Mouse (Mus musculus): Measurements from ENCODE around the gene Tmem262. TPM values are rescaled to one million over a fixed set of nuclear protein-coding genes. Genes with fewer than 3 reads are reported as not detected.

The Tmem262 gene
- total and polyA plus RNA-seq, 3 experiments = 0.18 TPM; not detected in 2

DNA sequence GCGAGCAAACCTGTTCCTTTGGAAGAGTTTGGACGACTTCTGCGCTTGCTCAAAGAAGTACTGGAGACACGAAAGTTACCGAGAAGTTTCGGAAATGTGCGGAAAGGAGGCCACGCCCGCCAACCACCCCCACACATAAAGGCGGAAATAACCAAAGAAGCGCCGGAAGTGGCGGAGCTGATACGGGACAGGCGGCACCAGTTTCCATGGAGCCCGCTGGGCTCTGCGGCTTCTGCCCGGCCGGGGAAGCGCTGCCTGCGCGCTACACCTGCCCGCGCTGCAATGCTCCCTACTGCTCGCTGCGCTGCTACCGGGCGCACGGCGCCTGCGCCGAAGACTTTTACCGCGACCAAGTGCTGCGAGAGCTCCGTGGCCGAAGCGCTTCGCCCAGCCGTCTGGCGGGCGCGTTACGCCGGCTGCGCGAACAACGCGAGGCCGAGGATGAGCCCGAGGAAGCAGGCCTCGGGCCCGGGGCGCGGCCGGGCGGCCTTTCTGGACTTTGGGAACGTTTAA, 18.8 kb upstream of the Tmem262 start, which contains the start of gene Znhit2 (continued):
- TF ChIP-seq BHLHE40 (IDR thresholded peaks at IDR 0.05; ENCODE audit: borderline replicate concordance, low read depth, low read length) = no peak
- TF ChIP-seq USF2 (IDR thresholded peaks at IDR 0.05; ENCODE audit: borderline replicate concordance in 1 of 2, insufficient read depth in 1 of 2, low read depth in 1 of 2, low read length in 2 of 2) = no peak
- TF ChIP-seq TCF12 (IDR thresholded peaks at IDR 0.05; ENCODE audit: low read depth, low read length) = peak; percentile 70
- peak; percentile 89 for TF ChIP-seq HCFC1 (IDR thresholded peaks at IDR 0.05; ENCODE audit: low read depth, low read length)
- TF ChIP-seq RCOR1 (IDR thresholded peaks at IDR 0.05; ENCODE audit: low read depth, low read length) = no peak
- no peak for TF ChIP-seq ZC3H11A (IDR thresholded peaks at IDR 0.05; ENCODE audit: low read depth, low read length)
- TF ChIP-seq SIN3A (IDR thresholded peaks at IDR 0.05; ENCODE audit: low read length) = peak; percentile 95
- TF ChIP-seq POLR2A (IDR thresholded peaks at IDR 0.05; ENCODE audit: control insufficient read depth in 1 of 2, insufficient read depth in 1 of 2, low read depth in 1 of 2, low read length in 2 of 2, poor library complexity in 1 of 2) = peak; percentile 85 to 91
- no peak for TF ChIP-seq POLR2AphosphoS5 (IDR thresholded peaks at IDR 0.05; ENCODE audit: borderline replicate concordance, low read depth, low read length)
- TF ChIP-seq JUND (IDR thresholded peaks at IDR 0.05; ENCODE audit: low read depth, low read length) = no peak
- TF ChIP-seq KAT2A (conservative IDR thresholded peaks at IDR 0.05; ENCODE audit: low read depth, low read length) = peak; percentile 53
- TF ChIP-seq MYC (IDR thresholded peaks at IDR 0.05; ENCODE audit: low read depth, low read length) = peak; percentile 46; the same call in 1 of the 2 replicates
- TF ChIP-seq CTCF (IDR thresholded peaks at IDR 0.05 in 2 of 3, conservative IDR thresholded peaks at IDR 0.05 in 1 of 3; ENCODE audit: control insufficient read depth in 1 of 3, insufficient read depth in 1 of 3, low read depth in 2 of 3, low read length in 3 of 3, poor library complexity in 1 of 3, severe bottlenecking in 1 of 3) = no peak
- peak; percentile 86 for TF ChIP-seq ELF1 (IDR thresholded peaks at IDR 0.05; ENCODE audit: low read depth, low read length)
- TF ChIP-seq CHD2 (IDR thresholded peaks at IDR 0.05; ENCODE audit: low read length) = no peak

DNA sequence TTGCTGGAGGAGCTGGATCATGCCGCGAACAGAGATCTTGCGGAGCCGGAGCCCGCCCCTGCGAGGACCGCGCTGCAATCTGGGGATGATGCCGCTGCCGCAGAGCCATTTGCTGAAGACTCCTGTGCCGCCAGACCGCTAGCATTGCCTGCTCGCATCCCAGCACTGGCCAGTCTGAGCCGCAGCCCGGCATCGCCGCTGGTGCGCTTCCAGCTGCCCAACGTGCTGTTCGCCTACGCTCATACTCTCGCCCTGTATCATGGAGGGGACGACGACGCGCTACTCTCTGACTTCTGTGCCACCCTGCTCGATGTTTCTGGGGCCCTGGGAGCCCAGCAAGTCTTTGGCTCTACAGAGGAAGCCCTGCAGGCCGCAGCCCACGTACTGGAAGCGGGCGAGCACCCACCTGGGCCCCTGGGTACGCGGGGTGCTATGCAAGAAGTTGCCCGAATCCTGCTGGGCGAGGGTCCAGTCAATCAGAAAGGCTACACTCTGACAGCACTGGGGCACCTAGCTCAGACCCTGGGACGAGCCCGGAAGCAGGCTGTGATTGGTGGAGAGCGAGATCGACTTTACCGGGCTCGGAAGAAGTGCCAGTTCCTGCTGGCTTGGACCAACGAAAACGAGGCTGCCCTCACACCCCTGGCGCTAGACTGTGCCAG, 18.1 kb upstream of the Tmem262 start:
- H3K36me3 ChIP-seq (ENCODE audit: control insufficient read depth in 1 of 2, insufficient read depth in 2 of 2, low read length in 2 of 2) = peaks cover 3 to 13% of the 10 kb centered on the region in 2 experiments; a peak in 3 of 4 replicates
- peak; percentile 79 for DNase-seq (ENCODE audit: low read depth, low spot score)
- TF ChIP-seq TBP (IDR thresholded peaks at IDR 0.05; ENCODE audit: low read depth, low read length) = 0 out of 2 replicates have a peak, but pooled peaks have one; percentile 34
- no peak for TF ChIP-seq MEF2A (IDR thresholded peaks at IDR 0.05; ENCODE audit: extremely low read depth, insufficient replicate concordance, low read depth, low read length, poor library complexity, severe bottlenecking)
- TF ChIP-seq ELF1 (IDR thresholded peaks at IDR 0.05; ENCODE audit: low read depth, low read length) = peak; percentile 77
- peak; percentile 20 to 52; a peak in 1 of 4 replicates for TF ChIP-seq POLR2A (IDR thresholded peaks at IDR 0.05; ENCODE audit: control insufficient read depth in 1 of 2, insufficient read depth in 1 of 2, low read depth in 1 of 2, low read length in 2 of 2, poor library complexity in 1 of 2)
- TF ChIP-seq NELFE (IDR thresholded peaks at IDR 0.05; ENCODE audit: low read depth, low read length) = peak; percentile 46
- 0 out of 2 replicates have a peak, but pooled peaks have one; percentile 13 for TF ChIP-seq MAX (IDR thresholded peaks at IDR 0.05; ENCODE audit: low read length)
- TF ChIP-seq CTCF (IDR thresholded peaks at IDR 0.05 in 2 of 3, conservative IDR thresholded peaks at IDR 0.05 in 1 of 3; ENCODE audit: control insufficient read depth in 1 of 3, insufficient read depth in 1 of 3, low read depth in 2 of 3, low read length in 3 of 3, poor library complexity in 1 of 3, severe bottlenecking in 1 of 3) = no peak

More for the DNA sequence above, 18.1 kb upstream of the Tmem262 start:
- peak overlapping the region; percentile 93 for H3K9ac ChIP-seq (ENCODE audit: control insufficient read depth, low read depth, low read length, poor library complexity, severe bottlenecking)
- H3K79me2 ChIP-seq (ENCODE audit: control insufficient read depth, insufficient read depth, low read length, poor library complexity) = peaks cover 39% of the 10 kb centered on the region
- peaks cover 0 to 14% of the 10 kb centered on the region in 2 experiments; a peak in 2 of 4 replicates for H3K4me1 ChIP-seq (ENCODE audit: control insufficient read depth in 1 of 2, insufficient read depth in 2 of 2, low read length in 2 of 2)
- no peaks in the 10 kb centered on the region for H3K27me3 ChIP-seq (ENCODE audit: control insufficient read depth in 1 of 2, insufficient read depth in 2 of 2, low read length in 2 of 2)
- H3K27ac ChIP-seq (ENCODE audit: control insufficient read depth, low read depth, low read length) = peak overlapping the region; percentile 89
- H3K4me3 ChIP-seq (ENCODE audit: control insufficient read depth in 1 of 2, insufficient read depth in 1 of 2, low read depth in 2 of 2, low read length in 2 of 2) = peak overlapping the region; percentile 73 to 83
- H3K9me3 ChIP-seq (replicated peaks; ENCODE audit: insufficient read depth, low read length) = no peaks in the 10 kb centered on the region

All from MEL (cell line).